Mouse (Mus musculus): ENCODE results near the gene Dyrk1a.

The Dyrk1a gene

DNA sequence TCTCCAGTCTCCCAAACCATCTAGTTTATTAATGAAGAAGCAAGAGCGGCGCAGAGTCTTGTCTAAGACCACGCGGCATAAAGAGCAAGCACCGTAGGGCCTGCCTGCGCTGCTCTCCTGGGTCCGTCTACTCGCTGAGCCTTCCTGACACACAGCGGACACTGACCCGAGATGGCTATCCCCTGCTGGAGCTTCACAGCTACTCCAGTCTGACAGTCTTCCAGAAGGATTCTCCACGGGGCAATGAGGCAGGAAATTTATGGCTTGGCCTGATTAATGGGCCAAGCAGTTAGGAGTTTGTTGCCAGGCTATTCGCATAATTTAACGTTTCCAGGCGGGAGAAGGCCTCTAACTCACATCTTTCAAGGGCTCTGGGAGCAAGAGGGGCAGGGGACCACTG lies 144.7 kb downstream of the Dyrk1a start:
- DNase-seq (ENCODE audit: low read depth, low spot score) = peak; percentile 30

DNA sequence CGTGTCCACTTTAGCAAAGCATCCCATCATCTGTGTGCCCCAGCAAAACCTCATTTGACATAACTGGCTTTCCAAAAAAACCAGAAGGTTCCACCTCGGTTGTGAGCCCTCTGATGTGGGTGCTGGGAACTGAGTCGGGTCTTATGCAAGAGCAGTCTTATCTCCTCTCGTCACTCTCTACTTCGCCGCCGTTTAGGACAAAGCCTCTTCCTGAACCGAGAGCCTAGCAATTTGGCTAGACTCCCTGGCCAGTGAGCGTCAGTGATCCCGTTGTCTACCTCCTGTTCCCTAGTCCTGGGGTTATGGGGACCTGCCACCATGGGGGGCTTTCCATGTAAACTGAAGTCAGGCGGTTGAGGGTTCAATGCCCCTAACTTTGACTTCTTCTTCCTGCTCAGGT lies 147.2 kb downstream of the Dyrk1a start:
- no peak for DNase-seq (ENCODE audit: low read depth, low spot score)

DNA sequence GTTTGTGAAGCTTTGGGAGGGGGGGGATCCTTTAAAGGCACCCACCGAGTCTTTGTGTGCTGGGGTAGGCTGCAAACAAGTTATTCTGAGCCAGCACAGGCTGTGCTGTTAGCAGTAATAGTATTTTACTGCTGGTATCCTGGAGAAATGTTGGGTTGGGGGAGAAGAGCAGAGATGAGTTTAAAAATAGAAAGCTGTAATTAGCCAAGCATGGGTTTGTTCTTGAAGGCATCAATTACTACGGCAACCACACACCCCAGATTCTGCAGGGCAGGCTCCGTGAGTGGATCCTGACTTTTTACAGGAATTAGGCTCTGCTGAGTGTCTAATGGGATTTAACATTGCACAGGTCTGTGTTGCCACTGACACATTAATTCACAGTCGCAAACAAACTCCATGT lies 149.1 kb downstream of the Dyrk1a start:
- no peak for DNase-seq (ENCODE audit: low read depth, low spot score)

DNA sequence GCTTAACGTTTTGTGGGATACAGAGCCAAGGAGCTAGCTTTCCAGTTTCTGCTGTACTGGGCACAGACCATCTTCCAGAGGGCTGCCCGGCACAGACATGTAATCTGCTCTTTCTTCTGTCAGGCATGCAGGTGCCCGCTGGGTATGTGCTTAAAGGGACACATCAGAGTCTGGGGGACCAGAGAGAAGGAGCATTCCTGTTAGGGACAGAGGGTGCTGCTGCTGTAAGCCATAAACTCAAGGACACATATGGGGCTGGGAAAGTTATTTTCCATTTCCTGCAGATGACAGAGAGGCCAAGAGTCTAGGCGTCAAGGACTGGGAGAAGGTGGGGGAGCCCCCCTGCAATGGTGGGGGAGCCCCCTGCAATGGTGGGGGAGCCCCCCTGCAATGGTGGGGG lies 149.7 kb downstream of the Dyrk1a start:
- DNase-seq (ENCODE audit: low read depth, low spot score) = no peak

DNA sequence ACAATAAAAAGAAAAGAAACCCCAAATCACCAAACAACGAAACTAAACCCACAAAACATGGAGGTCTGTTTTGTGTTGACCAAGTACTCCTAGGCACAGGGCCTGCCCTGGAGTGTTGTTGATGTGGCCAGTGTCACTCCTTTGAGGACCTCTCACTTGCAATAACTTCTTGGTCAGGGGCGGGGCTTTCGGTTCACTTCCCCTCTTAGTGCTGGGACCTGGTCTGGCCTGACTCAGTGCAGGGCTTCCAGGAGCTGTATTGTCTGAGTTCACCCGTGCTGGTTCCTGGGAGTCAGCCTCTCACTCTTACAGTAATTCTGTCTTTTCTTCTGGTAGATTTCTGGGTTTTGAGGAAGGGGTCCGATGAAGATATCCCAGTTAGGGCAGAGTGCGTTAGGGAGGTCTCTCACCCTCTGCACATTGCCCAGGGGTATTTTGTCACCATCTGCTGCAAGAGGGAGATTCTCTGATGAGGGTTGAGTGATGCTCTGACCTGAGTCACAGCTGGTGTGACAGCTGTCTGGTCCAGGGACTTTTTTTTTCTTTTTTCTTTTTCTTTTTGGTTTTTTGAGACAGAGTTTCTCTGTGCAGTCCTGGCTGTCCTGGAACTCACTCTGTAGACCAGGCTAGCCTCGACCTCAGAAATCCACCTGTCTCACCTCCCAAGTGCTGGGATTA lies 150.8 kb downstream of the Dyrk1a start:
- DNase-seq (ENCODE audit: low read depth, low spot score) = no peak

DNA sequence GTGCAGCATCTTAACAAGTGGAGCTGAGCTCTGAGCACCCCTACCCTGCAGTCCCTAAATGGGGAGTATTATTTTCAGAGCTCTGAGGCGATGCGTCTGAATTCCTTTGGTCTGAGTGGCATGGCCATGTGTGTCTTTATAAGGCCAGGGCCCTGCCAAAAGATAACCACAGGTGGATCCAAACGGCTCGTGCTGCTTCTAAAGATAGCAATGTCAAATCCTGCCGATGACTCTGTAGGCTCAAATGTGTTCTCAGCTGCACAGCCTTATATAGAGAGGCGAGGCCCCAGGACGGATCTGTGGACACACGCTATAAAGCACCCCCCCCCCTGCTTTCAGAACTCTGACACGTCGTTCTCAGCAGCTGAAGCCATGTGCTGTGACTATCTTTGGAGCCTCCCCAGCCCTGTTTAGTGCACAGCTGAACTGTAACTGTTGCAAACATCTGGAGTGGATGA lies 151.8 kb downstream of the Dyrk1a start:
- no peak for DNase-seq (ENCODE audit: low read depth, low spot score)

DNA sequence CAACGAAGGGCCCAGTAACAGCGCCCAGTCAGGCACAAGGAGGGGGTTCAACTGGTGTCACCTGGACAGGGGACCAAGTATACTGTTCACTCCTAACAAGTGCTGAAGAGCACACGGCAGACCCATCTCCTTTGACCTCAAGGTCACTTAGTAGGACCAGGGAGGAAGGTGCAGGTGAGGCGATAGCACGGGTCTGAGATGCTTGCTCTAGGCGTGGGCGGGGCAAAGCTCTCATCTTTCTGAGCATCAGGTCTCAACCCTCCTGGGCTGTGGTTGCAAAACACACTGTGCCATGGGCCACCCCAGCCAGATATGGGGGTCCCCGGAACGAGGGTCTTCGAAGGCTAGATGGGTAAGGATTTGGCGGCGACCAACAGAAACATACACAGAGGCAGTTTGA lies 153.1 kb downstream of the Dyrk1a start:
- DNase-seq (ENCODE audit: low read depth, low spot score) = no peak

DNA sequence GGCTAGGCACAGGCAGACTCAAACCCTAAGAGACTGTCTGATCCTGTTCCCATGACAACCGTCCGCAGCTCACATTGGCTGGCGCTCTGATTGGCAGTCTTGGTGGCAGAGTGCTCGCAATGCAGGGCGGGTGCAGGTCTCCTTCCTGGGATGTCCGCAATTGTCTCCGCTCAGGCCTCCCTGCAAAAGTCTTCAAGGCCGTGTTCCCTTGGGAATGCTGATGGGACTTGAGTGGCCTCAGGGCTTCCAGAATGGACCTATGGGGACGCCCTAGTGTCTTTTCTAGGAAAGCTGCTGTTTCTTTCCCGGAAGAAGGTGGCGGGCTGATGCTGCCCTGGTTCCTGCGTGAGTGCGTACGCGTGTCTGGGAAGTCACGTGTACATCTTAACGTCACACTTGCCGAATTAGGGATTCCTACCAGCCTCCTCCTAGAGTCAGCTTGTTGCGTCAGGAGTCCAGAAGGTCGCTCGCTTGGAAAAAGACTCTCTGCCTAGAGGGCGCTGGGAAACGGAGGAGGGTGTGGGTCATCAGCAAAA lies 154.3 kb downstream of the Dyrk1a start:
- peak; percentile 69 for DNase-seq (ENCODE audit: low read depth, low spot score)

DNA sequence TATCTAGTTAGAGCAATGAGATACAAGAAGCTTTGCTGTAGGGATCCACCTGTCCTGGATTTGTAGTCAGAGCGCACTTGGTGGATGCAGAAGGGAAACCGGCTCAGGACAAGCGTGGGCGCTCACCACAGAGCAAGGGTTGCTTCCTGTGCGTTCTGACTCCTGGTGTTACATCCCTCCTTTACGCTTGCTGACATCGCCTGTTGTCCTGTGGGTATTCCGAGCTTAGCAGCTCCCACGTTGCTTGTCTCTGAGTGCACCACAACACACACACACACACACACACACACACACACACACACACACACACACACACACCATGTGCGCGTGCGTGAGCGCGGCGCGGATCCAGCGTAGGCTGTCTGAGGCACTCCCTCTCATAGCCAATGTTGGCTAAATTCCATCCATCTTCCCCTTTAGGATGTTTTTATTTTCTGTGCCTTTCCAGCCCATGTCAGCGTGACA lies 155.0 kb downstream of the Dyrk1a start:
- DNase-seq (ENCODE audit: low read depth, low spot score) = no peak

DNA sequence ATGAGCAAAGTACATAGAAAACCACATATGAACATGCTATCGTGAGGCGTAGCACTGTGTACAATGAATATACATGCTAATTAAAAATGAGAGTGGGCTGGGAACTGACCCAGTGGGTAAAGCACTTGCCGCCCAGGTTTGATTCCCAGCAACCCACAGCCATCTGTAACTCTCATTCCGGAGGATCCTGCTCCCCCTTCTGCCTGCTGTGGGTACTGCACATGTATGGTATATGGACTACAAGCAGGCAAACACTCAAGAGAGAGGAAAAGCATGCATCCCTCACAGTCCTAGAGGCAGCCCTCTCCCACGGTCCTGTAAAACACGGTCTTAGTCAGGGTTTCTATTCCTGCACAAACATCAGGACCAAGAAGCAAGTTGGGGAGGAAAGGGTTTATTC lies 159.4 kb downstream of the Dyrk1a start:
- DNase-seq (ENCODE audit: low read depth, low spot score) = no peak

DNA sequence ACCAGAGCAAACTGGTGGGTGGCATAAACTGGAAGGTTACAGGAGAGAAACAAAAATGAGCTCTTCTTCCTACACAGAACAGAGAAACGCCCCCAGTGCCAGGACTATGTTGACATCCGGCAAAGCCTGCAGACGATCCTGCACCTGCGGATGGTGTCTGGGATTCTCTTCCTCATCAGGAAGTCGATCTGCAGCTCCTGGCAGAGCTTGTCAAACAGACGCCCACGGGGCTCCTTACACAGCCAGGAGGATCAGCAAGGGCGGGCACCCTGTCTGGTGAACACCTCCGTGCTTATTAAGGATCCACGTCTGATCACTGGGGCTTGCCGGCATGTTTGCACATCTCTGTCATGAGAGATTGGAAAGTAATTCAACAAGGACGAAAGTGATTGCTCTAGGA lies 161.2 kb downstream of the Dyrk1a start:
- DNase-seq (ENCODE audit: low read depth, low spot score) = no peak

DNA sequence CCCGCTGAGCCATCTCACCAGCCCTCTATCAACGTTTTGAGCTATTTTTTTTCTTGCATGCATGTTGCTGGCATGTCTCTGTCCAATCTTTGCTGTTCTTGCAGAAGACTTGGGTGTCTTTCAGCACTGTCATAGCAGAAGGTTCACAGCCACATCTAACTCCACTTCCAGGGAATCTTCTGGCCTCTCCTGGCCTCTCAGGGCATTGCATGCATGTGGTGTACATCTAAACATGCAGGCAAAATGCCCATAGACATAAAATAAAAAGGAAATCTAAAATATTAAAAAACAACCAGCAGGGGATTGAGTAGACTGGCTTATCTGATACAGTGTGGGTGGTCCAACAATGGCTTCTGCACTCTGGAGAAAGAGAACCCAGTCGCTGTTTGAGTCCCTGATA lies 165.7 kb downstream of the Dyrk1a start:
- no peak for DNase-seq (ENCODE audit: low read depth, low spot score)

DNA sequence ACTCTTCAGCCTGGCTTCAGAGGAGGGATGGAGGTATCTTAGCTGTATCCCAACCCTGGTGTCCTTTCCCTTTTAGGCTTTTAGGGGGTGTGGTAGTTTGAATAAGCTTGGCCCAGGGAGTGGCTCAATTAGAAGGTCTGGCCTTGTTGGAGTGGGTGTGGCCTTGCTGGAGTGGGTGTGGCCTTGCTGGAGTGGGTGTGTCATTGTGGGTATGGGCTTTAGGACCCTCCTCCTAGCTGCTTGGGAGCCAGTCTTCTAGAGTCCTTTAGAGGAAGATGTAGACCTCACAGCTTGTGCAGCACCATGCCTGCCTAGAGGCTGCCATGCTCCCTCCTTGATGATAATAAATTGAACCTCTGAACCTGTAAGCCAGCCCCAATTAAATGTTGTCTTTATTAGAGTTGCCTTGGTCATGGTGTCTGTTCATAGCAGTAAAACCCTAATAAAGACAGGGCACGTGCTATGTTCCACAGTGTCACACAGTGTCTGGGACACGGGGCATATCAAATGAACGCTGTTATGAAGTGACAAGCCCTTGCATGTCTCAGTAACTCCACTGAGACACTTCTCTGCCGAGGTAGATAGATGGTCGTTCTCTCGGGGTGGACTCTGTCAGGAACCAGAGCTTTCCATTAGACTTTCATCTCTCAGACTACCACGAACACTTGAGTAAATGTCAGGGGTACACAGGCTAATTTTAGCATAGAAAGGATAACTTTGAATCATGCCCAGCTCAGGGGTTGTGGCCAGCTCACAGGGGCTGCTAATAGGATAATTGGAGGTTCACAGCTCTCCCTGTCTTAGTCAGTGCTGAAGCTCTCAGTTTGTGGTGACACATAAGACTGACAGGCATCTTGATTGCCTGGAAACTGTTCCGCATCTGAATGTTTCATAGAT lies 166.9 kb downstream of the Dyrk1a start:
- DNase-seq (ENCODE audit: low read depth, low spot score) = no peak

DNA sequence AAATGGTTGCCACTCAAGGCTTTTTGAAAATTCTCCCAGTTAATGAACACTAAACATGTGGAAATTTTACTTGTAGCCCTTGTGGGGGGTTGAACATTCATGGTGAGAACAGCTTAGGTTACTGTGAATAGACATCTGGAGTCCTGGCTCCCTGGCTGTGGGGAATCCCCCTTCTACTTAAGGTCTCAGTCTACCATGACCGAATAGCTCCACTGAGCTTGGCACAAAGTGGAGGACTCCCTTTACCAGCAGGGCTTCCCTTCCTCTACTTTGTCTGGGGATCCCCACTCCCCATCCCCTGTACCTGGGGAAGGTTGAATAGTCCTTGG lies 167.5 kb downstream of the Dyrk1a start:
- no peak for DNase-seq (ENCODE audit: low read depth, low spot score)

DNA sequence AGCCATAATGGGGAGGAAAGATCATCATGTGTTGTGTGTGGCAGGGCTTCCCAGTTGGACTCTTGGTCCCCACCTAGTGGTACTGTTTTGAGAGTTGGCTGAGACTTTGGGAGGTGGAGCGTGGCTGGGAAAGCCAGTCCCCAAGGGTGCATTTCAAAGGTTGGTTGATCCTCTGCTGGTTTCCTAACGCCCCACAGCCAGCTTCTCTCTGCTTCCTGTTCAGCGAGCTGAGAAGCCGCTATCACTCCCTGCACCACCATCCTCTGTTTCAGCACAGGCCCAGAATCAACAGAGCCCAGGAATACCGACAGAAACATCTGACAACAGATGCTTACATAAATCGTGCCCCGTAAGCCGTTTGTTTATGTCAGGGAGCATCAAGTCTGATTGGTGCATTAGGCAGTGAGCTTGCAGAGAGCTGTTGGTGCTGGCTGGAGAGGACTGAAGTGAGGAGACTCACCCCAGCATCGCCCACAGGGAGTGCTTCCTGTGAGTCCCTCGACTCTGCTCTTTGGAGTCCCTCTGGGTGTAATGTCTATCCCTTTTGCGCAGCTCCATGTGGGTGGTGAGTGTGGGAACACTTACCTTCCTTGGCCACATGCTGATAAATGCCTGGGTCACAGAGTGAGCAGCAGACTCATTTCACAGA lies 174.2 kb downstream of the Dyrk1a start:
- peak; percentile 54 for DNase-seq (ENCODE audit: low read depth, low spot score)

DNA sequence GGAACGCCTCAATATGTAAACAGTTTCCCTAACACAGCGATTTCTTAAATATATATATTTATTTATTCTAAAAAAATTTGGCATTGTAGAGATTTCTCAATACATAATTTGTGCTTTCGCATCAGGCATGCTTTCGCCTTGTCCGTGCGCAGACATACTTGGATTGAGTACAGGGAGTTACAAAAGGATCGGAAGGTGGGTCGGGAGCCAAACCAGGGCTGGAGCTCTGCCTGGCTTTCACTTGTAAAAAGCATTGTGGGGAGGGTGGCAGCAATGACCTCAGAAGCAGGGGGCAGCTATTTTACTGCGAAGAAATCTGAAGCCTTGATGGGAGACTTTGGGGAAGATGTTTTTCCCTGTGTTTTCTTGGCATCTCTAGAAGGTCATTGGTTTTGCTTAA lies 175.2 kb downstream of the Dyrk1a start:
- DNase-seq (ENCODE audit: low read depth, low spot score) = no peak
